Mouse (Mus musculus) erythroblast, embryonic 14.5 days (primary cell): ENCODE measurements at regions not wholly inside any gene's neighbourhood (a gene's known extent, or its start where the extent isn't known, plus 50 kb on each side); places are given as distances from the start of the nearest gene placed in this dataset.

ENCODE experiments used
- GATA1 ChIP-seq: IDR thresholded peaks from 2 replicates; pipeline ENCODE4 v1.6.1; 2012; ENCODE audit warnings: low read length, inconsistent platforms, mixed read lengths
- TAL1 ChIP-seq: IDR thresholded peaks from 3 replicates; pipeline ENCODE4 v1.6.1; 2012; ENCODE audit warnings: low read length, inconsistent platforms, mixed read lengths

DNA sequence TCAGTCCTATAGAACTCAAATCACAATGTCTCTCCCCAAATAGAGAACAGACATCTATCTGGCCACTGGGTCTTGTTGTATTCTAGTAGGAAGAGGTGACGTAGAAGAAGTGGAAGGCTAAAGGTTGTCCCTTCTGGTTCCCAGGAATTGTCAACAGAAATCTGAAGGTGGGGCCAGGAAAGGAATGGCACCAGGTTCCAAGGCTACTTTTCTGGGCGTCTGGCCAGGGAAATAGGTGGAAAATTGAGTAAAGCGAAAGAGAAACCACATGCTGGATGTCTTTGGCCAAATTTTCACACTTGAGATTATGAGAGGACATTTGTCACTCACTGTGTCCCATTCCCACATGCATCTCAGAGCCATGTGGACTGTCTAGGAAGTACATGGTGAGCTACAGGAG lies 69.7 kb downstream of the Ddx3x start:
- TF ChIP-seq TAL1 (no peak), GATA1 (no peak)
